Comparison of ENCODE assay signal across 30 mouse cellular contexts in genomic region chr5:90988149-90988548, GRCm38 (mm10). TPM values are rescaled to one million over a fixed set of nuclear protein-coding genes. Genes with fewer than 3 reads are reported as not detected.
"Had no signal": no experiment of that assay in that cellular context is flagged by ENCODE, and none has a peak within 500 bp of the region (broad histone marks: within the 10 kb centered on the region; RNA-seq: fewer than 3 reads in every experiment).

No protein-coding gene starts in this region.

- H3K4me1 ChIP-seq: heart, embryonic 13.5 days; heart, embryonic 15.5 days; hindbrain, embryonic 13.5 days; hindbrain, embryonic 15.5 days; kidney, embryonic 15.5 days; limb, embryonic 13.5 days; limb, embryonic 15.5 days; liver, embryonic 12.5 days had no signal

- H3K36me3 ChIP-seq: heart, embryonic 13.5 days; heart, embryonic 15.5 days; kidney, embryonic 15.5 days; limb, embryonic 15.5 days; liver, embryonic 12.5 days had no signal

- H3K9me3 ChIP-seq: heart, embryonic 13.5 days; heart, embryonic 15.5 days; hindbrain, embryonic 13.5 days; hindbrain, embryonic 15.5 days; kidney, embryonic 15.5 days; limb, embryonic 13.5 days; limb, embryonic 15.5 days; liver, embryonic 12.5 days had no signal

- H3K27me3 ChIP-seq: heart, embryonic 13.5 days; heart, embryonic 15.5 days; hindbrain, embryonic 13.5 days; hindbrain, embryonic 15.5 days; kidney, embryonic 15.5 days; limb, embryonic 13.5 days; limb, embryonic 15.5 days; liver, embryonic 12.5 days had no signal

- ATAC-seq: hindbrain, postnatal 0 days; intestine, embryonic 16.5 days; liver, embryonic 12.5 days had no signal

- H3K9ac ChIP-seq: heart, embryonic 13.5 days; heart, embryonic 15.5 days; hindbrain, embryonic 13.5 days; hindbrain, embryonic 15.5 days; kidney, embryonic 15.5 days; limb, embryonic 13.5 days; limb, embryonic 15.5 days; liver, embryonic 12.5 days; liver, embryonic 14.5 days had no signal

- H3K27ac ChIP-seq: heart, adult 2 months; heart, embryonic 13.5 days; heart, embryonic 15.5 days; hindbrain, embryonic 13.5 days; hindbrain, embryonic 15.5 days; hindbrain, postnatal 0 days; kidney, embryonic 15.5 days; kidney, postnatal 0 days; limb, embryonic 13.5 days; limb, embryonic 15.5 days; liver, embryonic 12.5 days; liver, embryonic 14.5 days had no signal

- H3K4me3 ChIP-seq: heart, adult 2 months; heart, embryonic 13.5 days; heart, embryonic 15.5 days; hindbrain, embryonic 13.5 days; hindbrain, embryonic 15.5 days; kidney, embryonic 15.5 days; limb, embryonic 13.5 days; limb, embryonic 15.5 days; liver, embryonic 12.5 days had no signal

- H3K4me2 ChIP-seq: heart, embryonic 11.5 days; heart, embryonic 13.5 days; heart, embryonic 15.5 days; hindbrain, embryonic 13.5 days; hindbrain, embryonic 15.5 days; kidney, embryonic 15.5 days; limb, embryonic 13.5 days; limb, embryonic 15.5 days; liver, embryonic 12.5 days had no signal

- DNase-seq: gastrocnemius, postnatal 14 days; gastrocnemius, postnatal 36 days; heart, adult 11 months; heart, adult 2 months; heart, postnatal 14 days; heart, postnatal 36 days; kidney, adult 11 months; kidney, adult 2 months; kidney, adult 9 months; kidney, postnatal 14 days; kidney, postnatal 36 days; layer of hippocampus, adult 9-11 months; layer of hippocampus, postnatal 36 days; left cerebral cortex, postnatal 4 days had no signal

RNA-seq across cellular contexts. Expression of gene Epgn, which starts 39.1 kb away (rescaled TPM):
- polyA plus RNA-seq: hindbrain, embryonic 13.5 days; hindbrain, postnatal 0 days; intestine, embryonic 14.5 days; kidney, adult 2 months; kidney, embryonic 15.5 days; liver, adult 2 months; liver, embryonic 12.5 days; liver, embryonic 16.5 days had no signal
